Mouse (Mus musculus) bone marrow, adult 2 months (tissue): Measurements from ENCODE around the gene Atf5.

Source experiments
- CTCF ChIP-seq: fragments of 200-500 bp; IDR thresholded peaks from 2 replicates; pipeline ENCODE4 v1.5.1; 2011; ENCODE audit warnings: low read length, control low read depth; ENCODE audit not compliant: control insufficient read depth, insufficient read depth
- POLR2A ChIP-seq: fragments of 200-500 bp; IDR thresholded peaks from 2 replicates; pipeline ENCODE4 v1.6.1; 2011; ENCODE audit warnings: low read depth, mild to moderate bottlenecking, control low read depth, low read length, borderline replicate concordance; ENCODE audit not compliant: control insufficient read depth

DNA sequence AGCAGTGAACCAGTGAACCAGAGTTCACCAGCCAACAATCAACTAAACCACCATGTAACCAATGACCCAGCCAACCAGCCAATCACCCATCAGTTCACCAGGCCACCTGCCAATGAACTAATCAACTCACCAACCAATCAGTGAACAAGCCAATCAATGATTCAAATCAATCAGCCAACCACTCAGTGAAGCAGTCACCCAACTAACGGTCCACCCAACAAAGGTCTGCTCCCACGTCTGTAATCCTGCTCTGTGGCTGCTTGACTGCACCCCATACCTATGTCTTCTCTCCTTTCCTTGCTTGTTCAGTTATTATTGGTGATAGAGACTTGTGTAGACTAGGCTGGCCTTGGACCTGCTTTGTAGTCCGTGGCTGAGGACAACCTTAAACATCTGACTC, 2.5 kb downstream of the Atf5 start:
- no peak for TF ChIP-seq CTCF
- no peak for TF ChIP-seq POLR2A
